Mouse (Mus musculus) midbrain, embryonic 11.5 days (tissue): ENCODE data around the gene Tns3. TPM values are rescaled to one million over a fixed set of nuclear protein-coding genes. Genes with fewer than 3 reads are reported as not detected.

Experiments
- ATAC-seq: fragments of 200-750 bp; cut with Nextera tagmentation; 2 replicates; pipeline ENCODE4 v1.8.0; 2017; ENCODE audit warnings: moderate TSS enrichment, moderate library complexity; ENCODE audit not compliant: low FRiP score
- DNase-seq: peaks from one replicate; pipeline ENCODE4 v3.0.0; 2015; ENCODE audit warnings: low spot score; ENCODE audit errors: missing footprints
- H3K27ac ChIP-seq: fragments of 300-500 bp; sonication (generic); 2 replicates; pipeline ENCODE4 v1.5.1; 2014; ENCODE audit warnings: low read depth, low read length
- H3K27me3 ChIP-seq: fragments of 300-500 bp; sonication (generic); 2 replicates; pipeline ENCODE4 v1.6.1; 2014; ENCODE audit warnings: mild to moderate bottlenecking, low read length, moderate library complexity, mixed read lengths; ENCODE audit not compliant: control insufficient read depth, insufficient read depth
- H3K36me3 ChIP-seq: fragments of 300-500 bp; sonication (generic); 2 replicates; pipeline ENCODE4 v1.6.1; 2014; ENCODE audit warnings: mild to moderate bottlenecking, low read length, moderate library complexity, mixed read lengths; ENCODE audit not compliant: control insufficient read depth, insufficient read depth
- H3K4me1 ChIP-seq: fragments of 300-500 bp; sonication (generic); 2 replicates; pipeline ENCODE4 v1.6.1; 2014; ENCODE audit warnings: low read length; ENCODE audit not compliant: control insufficient read depth, insufficient read depth
- H3K4me2 ChIP-seq: fragments of 300-500 bp; sonication (generic); 2 replicates; pipeline ENCODE4 v1.6.1; 2014; ENCODE audit warnings: mild to moderate bottlenecking, moderate library complexity
- H3K4me3 ChIP-seq: fragments of 300-500 bp; sonication (generic); 2 replicates; pipeline ENCODE4 v1.5.1; 2014; ENCODE audit warnings: low read depth, low read length
- H3K9ac ChIP-seq: fragments of 300-500 bp; sonication (generic); 2 replicates; pipeline ENCODE4 v1.6.1; 2014; ENCODE audit warnings: low read length
- H3K9me3 ChIP-seq: fragments of 300-500 bp; sonication (generic); 2 replicates; pipeline ENCODE4 v1.6.1; 2016; ENCODE audit warnings: low read length; ENCODE audit not compliant: control insufficient read depth
- WGBS: fragments of 180-500 bp; shearing (Covaris S2); extraction: QIAGEN DNeasy Blood & Tissue Kit; methylation state at CpG from one replicate; pipeline ENCODE4 v1.1.7; 2014; 5-methylcytosine and 5-hydroxymethylcytosine counted together
- polyA plus RNA-seq: library from polyadenylated mRNA; unstranded; fragments of >200 nt; fragmentation: Nextera tagmentation; extraction: Ambion mirVana; gene quantifications from 2 replicates; pipeline ENCODE4 v1.2.1, GENCODE M21; 2014

The Tns3 gene
- polyA plus RNA-seq, 1 experiment from 2014 or later = 5.0 TPM

DNA sequence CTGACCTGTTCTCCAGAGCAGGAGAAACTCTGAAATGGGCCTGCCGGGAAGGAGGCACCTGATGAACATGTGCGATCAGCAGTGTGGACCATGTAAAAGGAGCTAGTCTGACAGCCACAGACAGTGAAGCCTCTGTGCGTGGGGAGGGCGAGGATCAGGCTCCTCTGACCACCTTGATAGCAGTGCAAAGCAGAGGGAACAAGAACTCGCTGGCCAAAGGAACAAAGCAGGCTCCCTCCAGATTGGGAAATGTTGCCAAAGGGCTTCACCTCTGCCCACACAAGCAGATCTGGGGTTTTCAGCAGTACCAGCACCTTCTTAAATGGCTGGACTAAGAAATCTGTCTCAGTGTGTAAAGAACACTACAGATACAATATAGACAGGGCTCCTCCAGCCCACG, 229.2 kb downstream of the Tns3 start:
- 90% methylated on average over 6 of the region's 6 CpGs for WGBS
- Histone ChIP-seq H3K27me3 (no peaks in the 10 kb centered on the region), H3K27ac (no peak overlapping the region), H3K4me2 (no peak overlapping the region), H3K9me3 (no peaks in the 10 kb centered on the region), H3K36me3 (no peaks in the 10 kb centered on the region), H3K4me1 (no peaks in the 10 kb centered on the region), H3K9ac (no peak overlapping the region), H3K4me3 (no peak overlapping the region)
- DNase-seq (no peak), ATAC-seq (no peak)

DNA sequence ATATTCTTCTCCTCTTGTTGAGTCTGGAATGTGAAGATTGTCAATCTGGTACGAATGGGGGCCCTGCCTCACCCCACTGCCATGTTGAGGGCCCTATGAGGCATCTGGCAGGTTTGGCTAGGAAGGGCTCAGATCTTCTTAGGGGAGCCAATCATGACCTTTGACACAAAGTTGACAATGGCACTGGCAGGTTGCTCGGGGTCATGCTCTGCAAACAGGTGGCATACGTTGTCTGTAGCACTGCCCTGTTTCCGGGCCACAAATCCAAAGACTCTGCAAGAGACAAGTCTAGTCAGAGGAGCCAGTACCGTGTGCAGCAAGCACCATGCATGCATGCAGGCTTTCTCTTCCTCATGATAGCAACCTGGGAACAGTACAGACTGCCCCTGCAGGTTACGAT, 230.0 kb downstream of the Tns3 start:
- Histone ChIP-seq H3K36me3 (no peaks in the 10 kb centered on the region), H3K27me3 (no peaks in the 10 kb centered on the region), H3K4me3 (no peak overlapping the region), H3K4me2 (no peak overlapping the region), H3K9me3 (no peaks in the 10 kb centered on the region), H3K4me1 (no peaks in the 10 kb centered on the region), H3K9ac (no peak overlapping the region), H3K27ac (no peak overlapping the region)
- ATAC-seq (no peak), DNase-seq (peak; percentile 71)
- 86% methylated on average over 6 of the region's 6 CpGs for WGBS

DNA sequence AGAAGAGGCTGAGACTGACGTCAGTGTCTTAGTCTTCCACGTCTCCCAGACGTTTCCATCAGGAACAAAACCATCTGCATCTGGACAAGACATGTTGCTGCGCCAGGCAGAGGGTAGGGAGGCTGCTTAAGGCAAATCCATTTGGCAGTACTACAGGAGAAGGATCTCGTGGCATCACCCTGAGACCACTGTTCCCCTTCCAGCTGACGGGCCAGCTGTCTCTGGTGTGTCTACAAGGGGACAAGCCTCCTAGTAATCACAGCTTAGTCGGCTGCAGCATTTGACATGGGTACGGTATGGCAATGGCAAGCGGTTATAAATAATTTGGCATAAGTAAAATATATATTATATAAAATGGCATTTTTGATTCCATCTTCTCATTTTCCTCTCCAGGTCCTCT, 230.9 kb downstream of the Tns3 start:
- no peak for ATAC-seq
- Histone ChIP-seq H3K9me3 (no peaks in the 10 kb centered on the region), H3K4me1 (no peaks in the 10 kb centered on the region), H3K4me2 (no peak overlapping the region), H3K36me3 (no peaks in the 10 kb centered on the region), H3K27ac (no peak overlapping the region), H3K4me3 (no peak overlapping the region), H3K9ac (no peak overlapping the region), H3K27me3 (no peaks in the 10 kb centered on the region)
- DNase-seq = no peak
- WGBS = 91% methylated on average over 9 of the region's 9 CpGs

DNA sequence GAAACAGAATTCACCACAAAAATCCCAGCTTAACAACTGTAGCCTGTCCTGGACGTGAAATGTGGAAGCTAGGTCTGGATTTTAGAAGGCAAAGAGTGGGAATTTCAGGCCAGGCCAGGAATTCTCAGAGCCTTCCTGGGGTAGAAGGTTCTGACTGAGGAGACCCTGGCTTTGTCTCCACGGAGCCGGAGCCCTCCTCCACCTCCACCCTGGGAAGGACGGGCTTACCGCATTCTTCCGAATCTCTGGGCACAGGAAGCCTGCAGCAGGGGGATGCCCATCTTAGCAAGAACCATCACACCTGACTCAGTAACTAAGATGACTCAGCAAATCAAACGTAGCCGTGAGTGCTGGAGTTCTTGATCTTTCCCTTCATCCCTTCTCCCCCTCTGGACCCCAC, 231.4 kb downstream of the Tns3 start:
- Histone ChIP-seq H3K4me1 (no peaks in the 10 kb centered on the region), H3K27me3 (no peaks in the 10 kb centered on the region), H3K36me3 (no peaks in the 10 kb centered on the region), H3K9me3 (no peaks in the 10 kb centered on the region), H3K9ac (no peak overlapping the region), H3K27ac (no peak overlapping the region), H3K4me3 (no peak overlapping the region), H3K4me2 (no peak overlapping the region)
- DNase-seq = no peak
- WGBS = 90% methylated on average over 8 of the region's 8 CpGs
- ATAC-seq = no peak

DNA sequence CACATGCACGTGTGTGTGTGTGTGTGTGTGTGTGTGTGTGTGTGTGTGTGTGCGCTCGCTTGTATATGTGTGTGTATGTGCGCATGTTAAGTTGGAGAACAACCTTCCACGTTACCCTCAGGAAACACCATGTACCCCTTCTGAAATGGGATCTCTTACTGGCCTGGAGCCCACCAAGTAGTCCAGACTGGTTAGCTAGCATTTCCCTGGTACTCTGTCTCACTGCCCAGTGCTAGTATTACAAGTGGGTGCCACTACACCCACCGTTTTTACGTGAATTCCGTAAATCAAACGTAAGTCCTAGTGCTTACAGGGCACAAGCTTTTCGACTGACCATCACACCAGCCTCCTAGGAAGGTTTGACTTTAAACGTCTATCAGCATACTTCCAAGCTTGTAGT, 236.7 kb downstream of the Tns3 start:
- no peak for ATAC-seq
- Histone ChIP-seq H3K36me3 (no peaks in the 10 kb centered on the region), H3K4me2 (no peak overlapping the region), H3K4me1 (no peaks in the 10 kb centered on the region), H3K27ac (no peak overlapping the region), H3K27me3 (no peaks in the 10 kb centered on the region), H3K9ac (no peak overlapping the region), H3K4me3 (no peak overlapping the region), H3K9me3 (no peaks in the 10 kb centered on the region)
- WGBS = 93% methylated on average over 11 of the region's 11 CpGs
- DNase-seq = no peak

DNA sequence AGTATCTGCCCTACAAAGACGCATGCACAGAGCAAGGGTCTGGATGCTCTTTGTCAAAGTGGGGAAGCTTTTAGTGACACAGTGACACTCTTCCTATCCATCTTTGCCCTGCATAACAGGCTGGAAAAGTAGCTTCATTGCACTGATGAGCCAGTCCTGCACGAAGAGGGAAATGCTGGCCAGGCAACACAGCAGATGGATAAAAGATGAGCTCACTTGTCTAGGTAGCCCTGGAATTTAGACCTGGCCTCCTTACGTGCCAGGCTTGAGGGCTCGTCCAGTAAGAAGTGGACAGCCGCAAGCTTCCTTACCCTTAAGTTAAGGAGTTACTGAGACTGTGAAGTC, 239.1 kb downstream of the Tns3 start:
- Histone ChIP-seq H3K27me3 (no peaks in the 10 kb centered on the region), H3K4me3 (no peak overlapping the region), H3K9ac (no peak overlapping the region), H3K9me3 (no peaks in the 10 kb centered on the region), H3K4me1 (no peaks in the 10 kb centered on the region), H3K27ac (no peak overlapping the region), H3K36me3 (no peaks in the 10 kb centered on the region), H3K4me2 (no peak overlapping the region)
- WGBS = 91% methylated on average over 5 of the region's 5 CpGs
- ATAC-seq (no peak), DNase-seq (no peak)

DNA sequence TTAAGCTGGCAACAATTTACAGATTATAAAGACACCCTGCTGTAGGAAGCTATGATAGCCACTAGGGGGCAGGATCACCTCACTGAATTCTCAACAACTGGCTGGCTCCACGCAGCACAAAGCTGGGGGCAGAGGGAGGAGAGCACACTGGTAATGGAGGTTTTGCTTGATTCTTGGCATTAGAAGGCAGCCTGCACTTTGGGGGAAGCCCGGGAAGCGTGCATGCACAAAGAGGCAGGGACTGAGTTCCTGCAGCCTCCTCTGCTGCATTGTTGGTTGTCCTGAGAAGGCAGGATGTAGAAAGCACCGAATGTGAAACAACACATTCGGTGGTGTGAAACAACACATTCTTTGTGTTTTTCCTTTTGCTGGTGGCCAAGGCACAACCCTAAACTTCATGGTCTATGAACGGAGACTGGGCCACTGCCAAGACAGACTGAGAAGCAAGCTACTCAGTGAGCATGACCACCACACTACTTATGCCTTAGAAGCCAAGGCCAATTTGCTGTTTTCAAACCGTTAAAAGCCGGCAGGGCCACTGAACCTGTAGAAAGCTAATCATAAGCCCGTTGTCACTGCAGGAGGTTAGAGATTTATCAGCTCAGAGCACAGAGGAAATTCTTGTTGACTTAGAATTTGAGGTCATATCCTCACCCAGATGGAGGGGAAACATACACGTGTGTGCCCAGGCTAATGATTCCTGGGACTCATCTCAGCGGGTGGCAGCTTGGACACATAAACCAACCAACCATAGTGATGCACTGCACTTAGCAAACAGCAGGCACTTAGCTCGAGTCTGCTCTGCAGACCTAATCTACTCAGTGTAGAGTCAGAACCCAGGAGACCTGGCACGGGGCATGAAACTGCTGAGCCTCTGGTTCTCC, 239.8 kb downstream of the Tns3 start:
- WGBS = 48% methylated on average over 13 of the region's 13 CpGs
- H3K4me3 ChIP-seq = no peak overlapping the region
- H3K36me3 ChIP-seq = no peaks in the 10 kb centered on the region
- no peaks in the 10 kb centered on the region for H3K9me3 ChIP-seq
- H3K27ac ChIP-seq = no peak overlapping the region
- peak overlapping the region; percentile 33; the same call in 1 of the 2 replicates for H3K9ac ChIP-seq
- no peak overlapping the region for H3K4me2 ChIP-seq
- no peaks in the 10 kb centered on the region for H3K4me1 ChIP-seq
- DNase-seq (peak; percentile 95), ATAC-seq (peak; percentile 91)
- no peaks in the 10 kb centered on the region for H3K27me3 ChIP-seq

DNA sequence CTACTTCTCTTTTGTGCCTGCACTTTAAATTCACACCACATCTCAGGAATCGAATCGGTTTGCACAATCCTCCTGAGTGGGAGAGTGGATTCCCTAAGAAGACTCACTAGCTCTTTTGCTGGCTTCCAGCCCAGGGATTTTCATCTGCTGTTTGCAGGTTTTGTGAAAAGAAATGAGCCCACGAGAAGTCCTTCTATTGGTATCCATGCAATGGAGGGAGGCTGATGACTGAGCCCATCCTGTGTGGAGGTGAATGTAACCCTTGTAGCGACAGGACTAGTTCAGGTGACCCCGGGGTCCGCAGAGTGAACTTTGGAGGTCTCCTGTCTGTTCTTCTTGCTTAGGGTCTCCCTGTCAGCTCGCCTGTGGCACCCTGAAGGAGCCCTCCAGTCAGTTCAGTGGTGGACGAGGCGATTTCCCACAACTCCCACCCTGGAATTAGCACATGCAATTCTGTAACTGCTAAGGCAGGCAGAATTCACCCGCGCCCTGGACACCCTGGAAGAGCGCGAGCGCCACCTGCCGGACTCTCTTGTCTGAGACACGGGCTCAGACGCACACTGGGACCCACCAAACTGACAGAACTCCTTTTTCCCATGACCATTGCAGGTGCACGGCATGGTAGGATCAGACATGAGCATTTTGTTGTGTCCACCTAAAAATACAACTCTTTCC, 259.0 kb downstream of the Tns3 start:
- peak; percentile 83 for ATAC-seq
- no peak overlapping the region for H3K4me3 ChIP-seq
- H3K4me1 ChIP-seq = no peaks in the 10 kb centered on the region
- no peaks in the 10 kb centered on the region for H3K27me3 ChIP-seq
- no peak overlapping the region for H3K4me2 ChIP-seq
- peak; percentile 97 for DNase-seq
- H3K36me3 ChIP-seq = no peaks in the 10 kb centered on the region
- no peak overlapping the region for H3K27ac ChIP-seq
- no peaks in the 10 kb centered on the region for H3K9me3 ChIP-seq
- H3K9ac ChIP-seq = no peak overlapping the region
- WGBS = 27% methylated on average over 18 of the region's 18 CpGs

DNA sequence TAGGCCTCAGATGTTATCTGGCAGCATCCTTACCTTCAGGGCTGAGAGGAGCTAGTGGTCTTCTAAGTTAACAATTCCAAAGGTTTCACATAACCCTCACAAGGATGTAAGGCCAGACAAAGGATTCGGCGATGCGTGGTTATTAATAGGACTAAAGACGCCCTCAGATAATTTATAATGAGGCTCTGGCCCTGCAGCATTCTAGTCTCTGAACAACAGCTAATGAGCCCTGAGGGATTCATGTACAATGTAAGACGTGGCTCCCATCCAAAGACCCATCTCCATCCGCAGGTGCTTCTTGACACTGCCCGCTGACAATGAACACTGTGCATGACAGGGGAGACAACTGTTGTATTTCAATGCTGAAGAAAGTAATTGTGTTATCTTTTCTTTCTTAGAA, 263.0 kb downstream of the Tns3 start:
- H3K27ac ChIP-seq = no peak overlapping the region

More for the DNA sequence above, 263.0 kb downstream of the Tns3 start:
- Histone ChIP-seq H3K4me2 (no peak overlapping the region), H3K9me3 (0 out of 2 replicates have a peak, but pooled peaks cover 3% of the 10 kb centered on the region), H3K4me1 (no peaks in the 10 kb centered on the region), H3K27me3 (no peaks in the 10 kb centered on the region), H3K9ac (no peak overlapping the region), H3K36me3 (no peaks in the 10 kb centered on the region), H3K4me3 (no peak overlapping the region)
- ATAC-seq (no peak), DNase-seq (no peak)
- WGBS = 80% methylated on average over 7 of the region's 7 CpGs
